Mouse (Mus musculus) hindbrain, embryonic 10.5 days (tissue): ENCODE results near the gene Prkar1a. TPM values are rescaled to one million over a fixed set of nuclear protein-coding genes. Genes with fewer than 3 reads are reported as not detected.

Experiments used
- DNase-seq: peaks from one replicate; pipeline ENCODE4 v3.0.0-alpha.2; 2017; ENCODE audit warnings: low spot score
- H3K27ac ChIP-seq: fragments of 300-500 bp; sonication (generic); 2 replicates; pipeline ENCODE4 v1.5.1; 2016; ENCODE audit warnings: mild to moderate bottlenecking, moderate library complexity
- H3K27me3 ChIP-seq: fragments of 300-500 bp; sonication (generic); 2 replicates; pipeline ENCODE4 v1.6.1; 2016; ENCODE audit warnings: mild to moderate bottlenecking; ENCODE audit not compliant: poor library complexity, insufficient read depth, severe bottlenecking
- H3K36me3 ChIP-seq: fragments of 300-500 bp; sonication (generic); 2 replicates; pipeline ENCODE4 v1.6.1; 2016; ENCODE audit warnings: mild to moderate bottlenecking, moderate library complexity
- H3K4me1 ChIP-seq: fragments of 300-500 bp; sonication (generic); replicated peaks from 2 replicates; pipeline ENCODE4 v1.6.1; 2016; ENCODE audit warnings: mild to moderate bottlenecking
- H3K4me3 ChIP-seq: fragments of 300-500 bp; sonication (generic); 2 replicates; pipeline ENCODE4 v1.5.1; 2016; ENCODE audit warnings: mild to moderate bottlenecking, moderate library complexity
- H3K9me3 ChIP-seq: fragments of 300-500 bp; sonication (generic); 2 replicates; pipeline ENCODE4 v1.6.1; 2016; ENCODE audit warnings: mild to moderate bottlenecking, moderate library complexity
- WGBS: fragments of 180-500 bp; shearing (Covaris S2); methylation state at CpG from one replicate; pipeline ENCODE4 v1.1.7; 2016; 5-methylcytosine and 5-hydroxymethylcytosine counted together
- polyA plus RNA-seq: library from polyadenylated mRNA; unstranded; fragments of >200 nt; fragmentation: Nextera tagmentation; extraction: Ambion mirVana; gene quantifications from 2 replicates; pipeline ENCODE4 v1.2.1, GENCODE M21; 2016

The Prkar1a gene
- polyA plus RNA-seq, 1 experiment from 2014 or later = 331 TPM

DNA sequence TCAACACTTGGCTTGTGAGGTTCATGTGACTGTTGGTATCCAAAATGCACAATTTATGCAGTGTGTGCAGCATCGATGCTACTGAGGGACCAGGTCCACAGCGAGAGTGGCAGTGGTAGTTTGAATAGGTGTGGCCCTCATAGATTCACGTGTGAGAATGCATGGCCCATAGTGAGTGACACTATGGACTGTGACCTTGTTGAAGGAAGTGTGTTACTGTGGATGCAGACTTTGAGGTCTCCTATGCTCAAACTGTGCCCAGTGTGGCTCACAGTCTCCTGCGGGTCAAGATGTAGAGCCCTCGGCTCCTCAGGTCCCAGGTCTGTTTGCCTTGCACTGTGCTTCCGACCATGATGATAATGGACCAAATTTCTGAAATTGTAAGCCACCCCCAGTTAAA, 33.0 kb downstream of the Prkar1a start:
- Histone ChIP-seq H3K4me3 (no peak overlapping the region), H3K36me3 (no peaks in the 10 kb centered on the region), H3K27me3 (no peaks in the 10 kb centered on the region), H3K4me1 (no peaks in the 10 kb centered on the region), H3K27ac (no peak overlapping the region), H3K9me3 (no peaks in the 10 kb centered on the region)
- DNase-seq = no peak
- WGBS = 90% methylated on average over 6 of the region's 6 CpGs

DNA sequence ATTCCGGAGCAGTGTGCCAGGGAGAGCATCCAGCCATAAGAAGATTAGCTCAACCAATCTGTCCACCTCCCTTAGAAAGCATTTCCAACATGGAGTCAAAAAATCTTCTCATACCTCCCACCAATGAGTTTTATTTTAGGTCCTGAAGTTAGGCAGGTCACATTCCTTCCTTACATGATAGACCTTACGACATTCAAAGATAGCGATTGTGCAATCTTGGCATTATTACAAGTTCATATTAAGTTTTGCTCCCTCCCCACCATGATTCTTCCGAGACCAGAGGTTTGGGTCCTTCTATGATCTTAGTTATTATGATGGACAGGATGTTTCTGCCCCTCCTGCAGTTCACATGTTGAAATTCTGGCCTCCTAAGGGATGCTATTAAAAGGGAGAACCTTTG, 40.3 kb downstream of the Prkar1a start:
- WGBS = 87% methylated on average over 4 of the region's 4 CpGs

DNA sequence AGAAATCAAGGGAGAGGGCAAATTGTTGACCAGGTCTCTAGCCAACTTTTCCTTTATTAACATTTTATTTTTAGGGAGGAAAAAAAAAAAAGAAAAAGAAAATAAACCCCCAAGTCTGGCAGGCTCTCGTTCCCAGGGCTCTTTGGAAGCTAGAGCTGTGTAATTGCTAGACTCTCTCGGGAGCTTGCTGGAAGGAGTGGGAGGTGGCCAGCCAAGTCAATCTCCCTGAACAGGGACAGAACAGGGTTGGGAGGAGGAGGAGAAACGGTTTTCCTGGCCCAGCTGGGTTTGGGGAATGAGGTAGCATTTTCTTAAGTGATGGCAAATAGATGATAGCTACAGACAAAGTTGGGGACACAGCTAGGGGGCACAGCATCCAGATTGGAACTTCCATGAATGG, 43.5 kb downstream of the Prkar1a start:
- H3K4me1 ChIP-seq = 0 out of 2 replicates have a peak, but pooled peaks cover 3% of the 10 kb centered on the region
- H3K9me3 ChIP-seq = no peaks in the 10 kb centered on the region
- H3K27ac ChIP-seq = no peak overlapping the region
- no peaks in the 10 kb centered on the region for H3K27me3 ChIP-seq
- no peak overlapping the region for H3K4me3 ChIP-seq
- H3K36me3 ChIP-seq = no peaks in the 10 kb centered on the region
- DNase-seq = no peak
- WGBS = 41% methylated on average over 3 of the region's 3 CpGs

More for the DNA sequence above, 40.3 kb downstream of the Prkar1a start:
- no peaks in the 10 kb centered on the region for H3K9me3 ChIP-seq
- DNase-seq = no peak
- H3K27me3 ChIP-seq = no peaks in the 10 kb centered on the region
- no peaks in the 10 kb centered on the region for H3K36me3 ChIP-seq
- 0 out of 2 replicates have a peak, but pooled peaks cover 3% of the 10 kb centered on the region for H3K4me1 ChIP-seq
- no peak overlapping the region for H3K4me3 ChIP-seq
- H3K27ac ChIP-seq = no peak overlapping the region

DNA sequence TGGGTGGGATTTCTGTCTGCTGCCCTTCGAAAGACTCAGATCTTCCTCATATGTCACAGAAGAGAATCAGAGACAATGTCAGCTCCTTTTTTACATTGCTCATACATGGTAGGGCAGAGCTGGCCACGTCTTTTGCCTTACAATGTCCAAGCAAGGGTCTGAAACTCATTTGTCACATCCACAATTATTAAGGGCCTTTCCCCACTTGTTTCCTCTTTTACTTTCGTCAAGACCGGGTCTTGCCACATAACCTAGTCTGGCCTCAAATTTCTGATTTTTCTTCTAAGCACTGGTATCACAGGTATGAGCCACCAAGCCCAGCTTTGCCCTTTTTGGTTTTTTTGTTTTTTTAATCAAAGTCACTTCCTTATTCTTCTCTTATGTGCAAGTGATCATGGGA, 47.3 kb downstream of the Prkar1a start:
- H3K9me3 ChIP-seq = no peaks in the 10 kb centered on the region
- H3K27ac ChIP-seq = no peak overlapping the region
- H3K4me3 ChIP-seq = no peak overlapping the region
- 0 out of 2 replicates have a peak, but pooled peaks cover 3% of the 10 kb centered on the region for H3K4me1 ChIP-seq
- H3K27me3 ChIP-seq = no peaks in the 10 kb centered on the region
- WGBS = 93% methylated on average over 4 of the region's 4 CpGs
- DNase-seq = no peak
- no peaks in the 10 kb centered on the region for H3K36me3 ChIP-seq

DNA sequence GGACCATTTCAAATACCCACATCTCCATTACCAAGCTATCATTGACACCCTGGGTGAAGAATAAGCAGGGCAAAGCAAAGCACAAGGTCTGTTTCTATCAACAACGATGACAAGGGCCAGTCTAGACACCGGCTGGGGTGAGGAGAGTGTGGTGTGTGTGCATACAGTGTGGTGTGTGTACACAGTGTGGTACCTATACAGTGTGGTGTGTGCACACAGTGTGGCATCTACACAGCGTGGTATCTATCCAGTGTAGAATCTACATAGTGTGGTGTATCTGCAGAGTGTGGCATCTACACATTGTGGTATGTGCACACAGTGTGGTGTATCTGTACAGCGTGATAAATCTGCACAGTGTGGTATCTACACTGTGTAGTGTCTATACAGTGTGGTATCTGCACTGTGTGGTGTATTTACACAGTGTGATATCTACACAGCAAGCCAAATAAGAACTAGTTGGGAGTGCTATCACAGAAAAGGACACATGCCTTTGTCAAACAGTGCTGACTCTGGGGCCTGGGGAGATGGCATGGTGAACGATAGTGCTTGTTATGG, 48.0 kb downstream of the Prkar1a start:
- Histone ChIP-seq H3K36me3 (no peaks in the 10 kb centered on the region), H3K4me1 (peaks cover 7% of the 10 kb centered on the region; the same call in 1 of the 2 replicates), H3K27me3 (no peaks in the 10 kb centered on the region), H3K27ac (no peak overlapping the region), H3K4me3 (no peak overlapping the region), H3K9me3 (no peaks in the 10 kb centered on the region)
- DNase-seq = no peak
- WGBS = 90% methylated on average over 5 of the region's 5 CpGs

DNA sequence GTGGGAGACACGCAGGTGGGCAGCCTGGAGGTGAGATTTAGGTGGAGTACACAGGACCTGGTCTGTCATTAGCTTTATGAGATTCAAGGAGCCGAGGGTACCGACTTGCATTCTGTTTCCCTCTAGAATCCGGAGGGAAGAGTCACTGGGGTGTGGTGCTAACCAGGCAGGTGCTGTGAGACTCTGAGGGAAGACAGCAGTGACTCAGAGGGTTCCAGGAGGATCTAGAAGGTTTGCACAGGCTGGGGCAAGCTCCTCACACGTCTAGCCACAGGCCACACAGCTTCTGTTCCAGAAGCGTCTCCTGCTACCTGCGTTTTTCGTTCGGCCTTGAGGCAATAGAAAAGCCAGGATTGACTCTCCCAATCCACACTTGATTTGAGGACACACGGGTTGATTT, 49.5 kb downstream of the Prkar1a start:
- Histone ChIP-seq H3K9me3 (no peaks in the 10 kb centered on the region), H3K27ac (no peak overlapping the region), H3K4me1 (peaks cover 10% of the 10 kb centered on the region; the same call in 1 of the 2 replicates), H3K36me3 (no peaks in the 10 kb centered on the region), H3K27me3 (no peaks in the 10 kb centered on the region), H3K4me3 (no peak overlapping the region)
- no peak for DNase-seq
- 89% methylated on average over 10 of the region's 10 CpGs for WGBS

DNA sequence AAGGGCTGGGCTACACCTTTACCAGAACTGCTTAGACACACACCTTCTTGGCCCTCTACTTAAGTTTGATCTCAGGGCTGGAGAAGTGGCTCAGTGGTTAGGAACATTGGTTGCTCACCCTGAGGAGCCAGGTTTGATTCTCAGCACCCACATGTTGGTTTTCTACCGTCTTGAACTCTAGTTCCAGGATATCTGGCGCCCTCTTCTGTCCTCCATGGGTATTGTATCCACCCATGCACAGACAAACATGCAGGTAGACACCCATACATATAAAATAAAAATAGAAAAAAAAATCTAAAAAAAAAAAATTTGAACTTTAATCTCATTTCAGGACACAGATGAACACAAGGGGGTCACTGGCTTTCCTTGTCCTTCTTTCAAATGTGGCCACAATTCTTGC, 50.6 kb downstream of the Prkar1a start:
- Histone ChIP-seq H3K27ac (no peak overlapping the region), H3K9me3 (no peaks in the 10 kb centered on the region), H3K4me3 (no peak overlapping the region), H3K27me3 (no peaks in the 10 kb centered on the region), H3K4me1 (peaks cover 14% of the 10 kb centered on the region; the same call in 1 of the 2 replicates), H3K36me3 (no peaks in the 10 kb centered on the region)
- no peak for DNase-seq
- 51% methylated on average over 2 of the region's 2 CpGs for WGBS

DNA sequence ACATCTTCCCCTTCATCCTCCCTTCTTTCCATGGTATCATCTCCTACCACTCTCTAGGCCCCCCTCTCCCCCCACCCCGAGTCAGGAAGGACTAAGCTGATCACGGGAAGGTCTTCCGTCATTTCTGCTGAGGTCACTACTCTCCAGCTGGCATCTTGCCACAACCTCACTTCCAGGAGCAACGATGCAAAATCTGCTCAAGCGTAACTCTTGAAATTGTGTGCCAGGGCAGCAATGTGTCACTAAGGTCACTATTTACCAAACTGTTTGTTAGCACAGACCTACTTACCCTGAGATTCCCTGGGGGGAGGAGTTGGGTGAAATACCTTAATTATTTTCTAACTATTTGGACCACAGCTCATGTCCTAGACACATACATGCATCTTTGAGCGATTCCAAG, 51.6 kb downstream of the Prkar1a start:
- Histone ChIP-seq H3K36me3 (no peaks in the 10 kb centered on the region), H3K27ac (no peak overlapping the region), H3K4me1 (peaks cover 14% of the 10 kb centered on the region; the same call in 1 of the 2 replicates), H3K9me3 (no peaks in the 10 kb centered on the region), H3K4me3 (no peak overlapping the region), H3K27me3 (no peaks in the 10 kb centered on the region)
- no peak for DNase-seq
- 91% methylated on average over 6 of the region's 6 CpGs for WGBS

DNA sequence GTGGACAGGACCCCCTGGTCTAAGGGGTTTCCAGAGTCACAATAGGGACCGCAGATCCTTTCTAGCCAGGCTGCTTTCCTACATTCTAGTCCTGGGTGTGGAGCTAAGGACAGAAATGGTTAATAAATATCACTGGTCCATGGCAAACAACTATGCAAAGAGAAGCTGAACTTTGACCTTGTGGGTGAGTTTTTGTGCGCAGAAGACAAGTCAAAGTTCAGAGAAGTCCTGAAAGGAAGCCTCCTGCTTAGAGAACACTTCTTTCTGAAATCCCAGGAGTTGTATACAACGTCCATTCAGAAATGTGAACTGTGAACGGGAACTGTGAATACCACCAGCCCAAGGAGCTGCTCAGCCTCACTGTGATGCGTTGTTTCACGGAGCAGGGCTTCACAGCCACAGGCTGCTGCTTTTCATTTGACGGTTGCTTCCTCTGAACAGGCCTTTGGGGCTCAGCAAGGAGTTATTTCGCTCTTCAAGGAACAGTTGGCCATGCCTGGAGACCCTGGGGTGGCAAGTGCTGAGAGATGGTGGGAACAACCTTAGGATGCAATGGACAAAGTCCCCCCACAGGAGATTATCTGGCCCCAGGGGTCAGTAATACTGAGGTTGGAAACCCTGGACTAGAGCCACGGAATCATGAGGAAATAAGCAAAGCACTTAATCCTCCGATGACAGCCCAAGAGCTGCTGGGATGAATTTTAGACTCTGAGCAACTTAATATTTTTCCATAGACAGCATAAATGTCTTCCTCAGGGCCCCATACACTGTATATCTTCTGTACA, 53.0 kb downstream of the Prkar1a start:
- H3K27ac ChIP-seq = no peak overlapping the region
- 44% methylated on average over 10 of the region's 10 CpGs for WGBS
- no peak overlapping the region for H3K4me3 ChIP-seq
- no peaks in the 10 kb centered on the region for H3K27me3 ChIP-seq
- H3K36me3 ChIP-seq = no peaks in the 10 kb centered on the region
- no peaks in the 10 kb centered on the region for H3K9me3 ChIP-seq
- DNase-seq = no peak
- H3K4me1 ChIP-seq = peaks cover 17% of the 10 kb centered on the region

DNA sequence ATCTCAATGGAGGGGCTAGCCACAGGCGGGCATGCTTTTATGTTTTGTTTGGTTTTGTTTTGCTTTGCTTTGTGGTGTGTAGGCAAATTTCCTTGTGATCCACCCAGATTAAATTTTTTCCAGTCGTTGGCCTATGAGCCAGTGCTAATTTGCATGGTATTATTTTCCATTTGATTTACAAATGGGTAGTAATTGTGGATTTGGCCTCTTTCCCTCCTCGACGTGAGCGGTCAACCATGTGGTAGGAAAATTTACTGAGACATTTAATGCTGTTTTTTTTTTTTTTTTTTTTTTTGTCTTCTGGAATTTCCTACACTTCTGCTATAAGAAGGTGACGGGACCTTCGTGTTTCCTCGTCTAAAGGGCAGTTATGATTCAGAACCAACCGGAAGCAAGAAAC, 54.6 kb downstream of the Prkar1a start:
- 85% methylated on average over 9 of the region's 9 CpGs for WGBS
- DNase-seq = no peak
- H3K36me3 ChIP-seq = no peaks in the 10 kb centered on the region

DNA sequence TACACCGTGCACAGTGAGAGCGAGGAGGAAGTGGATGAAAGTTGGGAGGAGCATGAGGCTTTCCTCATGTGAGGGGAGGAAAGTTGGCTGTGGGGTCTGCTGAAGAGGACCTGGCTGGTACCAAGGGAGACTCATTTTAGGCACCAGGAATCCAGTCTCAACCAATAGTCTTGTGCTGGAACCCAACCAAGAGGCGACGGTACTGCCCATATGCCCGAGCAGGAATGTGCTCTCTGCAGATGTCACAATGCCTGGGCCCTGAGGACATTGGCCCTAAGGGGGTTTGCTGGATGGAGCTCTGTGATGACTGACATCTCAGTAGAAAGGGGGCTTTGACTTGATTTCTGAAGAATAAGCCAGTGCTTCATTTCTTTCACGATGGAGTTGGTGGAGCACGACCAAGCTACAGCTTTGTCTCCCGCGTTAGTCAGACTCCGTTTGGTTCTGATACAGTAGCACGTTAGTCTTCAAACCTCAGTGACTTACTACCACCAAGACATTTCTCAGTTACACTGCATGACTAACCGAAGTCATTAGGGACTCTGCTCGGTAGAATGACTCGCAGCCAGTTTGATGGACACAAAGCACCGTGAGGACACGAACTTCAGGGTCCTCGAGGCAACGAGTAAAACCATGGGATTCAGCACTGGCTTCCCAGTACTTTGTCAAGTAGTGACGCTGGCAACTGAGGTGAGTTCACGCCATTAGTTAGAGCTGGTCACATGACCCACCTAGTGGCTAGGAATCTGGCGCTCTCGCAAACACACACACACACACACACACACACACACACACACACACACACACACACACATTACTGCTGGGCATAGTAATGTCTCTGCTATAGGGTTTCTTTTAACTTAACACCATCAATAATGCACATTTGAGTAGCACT, 55.4 kb downstream of the Prkar1a start:
- H3K4me1 ChIP-seq = peaks cover 17% of the 10 kb centered on the region
- H3K4me3 ChIP-seq = no peak overlapping the region
- H3K27ac ChIP-seq = no peak overlapping the region
- no peak for DNase-seq
- no peaks in the 10 kb centered on the region for H3K36me3 ChIP-seq
- 87% methylated on average over 22 of the region's 22 CpGs for WGBS
- no peaks in the 10 kb centered on the region for H3K9me3 ChIP-seq
- no peaks in the 10 kb centered on the region for H3K27me3 ChIP-seq

More for the DNA sequence above, 54.6 kb downstream of the Prkar1a start:
- H3K27me3 ChIP-seq = no peaks in the 10 kb centered on the region
- H3K27ac ChIP-seq = no peak overlapping the region
- peaks cover 17% of the 10 kb centered on the region for H3K4me1 ChIP-seq
- no peaks in the 10 kb centered on the region for H3K9me3 ChIP-seq
- H3K4me3 ChIP-seq = no peak overlapping the region

DNA sequence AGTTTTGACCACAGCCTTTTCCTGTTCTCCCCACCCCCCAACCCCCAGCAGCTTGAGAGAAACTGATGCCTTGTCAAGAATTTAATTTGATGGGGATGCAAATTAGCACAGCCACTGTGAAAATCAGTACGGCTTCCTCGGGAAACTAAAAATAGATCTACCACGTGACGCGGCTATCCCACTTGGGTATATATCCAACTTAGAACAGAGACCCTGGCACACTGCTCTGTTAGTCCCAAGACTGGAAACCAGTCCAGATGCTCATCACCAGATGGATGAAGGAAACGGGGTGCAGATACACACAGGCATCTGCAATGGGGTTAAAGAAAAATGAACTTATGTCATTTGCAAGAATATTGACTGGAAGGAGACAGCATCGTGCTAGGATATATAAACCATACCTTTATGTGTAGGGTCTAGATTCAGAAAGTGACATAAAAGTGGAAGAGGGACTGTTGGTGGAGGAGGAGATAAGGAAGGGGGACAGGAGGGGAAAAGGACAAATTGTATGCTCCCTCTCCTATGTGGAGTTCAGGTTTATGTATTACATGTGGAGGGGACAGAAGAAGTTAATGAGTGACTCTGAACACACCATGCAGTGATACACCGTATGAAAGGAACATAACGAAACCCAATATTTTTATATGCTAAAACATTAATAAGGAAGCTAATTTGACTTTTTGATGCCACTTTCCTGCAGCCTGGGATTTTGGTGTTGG, 56.3 kb downstream of the Prkar1a start:
- Histone ChIP-seq H3K36me3 (no peaks in the 10 kb centered on the region), H3K9me3 (no peaks in the 10 kb centered on the region), H3K27ac (no peak overlapping the region), H3K4me1 (peaks cover 17% of the 10 kb centered on the region), H3K27me3 (no peaks in the 10 kb centered on the region), H3K4me3 (no peak overlapping the region)
- DNase-seq = no peak
- WGBS = 91% methylated on average over 9 of the region's 9 CpGs
